Mouse (Mus musculus) liver, embryonic 14.5 days (tissue): ENCODE measurements around the gene Dbr1. TPM values are rescaled to one million over a fixed set of nuclear protein-coding genes. Genes with fewer than 3 reads are reported as not detected.

Source experiments
- ATAC-seq: fragments of 200-750 bp; cut with Nextera tagmentation; 2 replicates; pipeline ENCODE4 v1.8.0; 2017; ENCODE audit warnings: moderate number of reproducible peaks, mild to moderate bottlenecking, moderate library complexity; ENCODE audit not compliant: insufficient read depth
- DNase-seq, 3 experiments: peaks; one replicate each; pipeline ENCODE4 v3.0.0-alpha.2; 2012 to 2013; ENCODE audit warnings: low read depth in 3 of 3, low spot score in 3 of 3
- H3K27ac ChIP-seq: fragments of 300-500 bp; sonication (generic); 2 replicates; pipeline ENCODE4 v1.5.1; 2014; ENCODE audit warnings: moderate library complexity, mild to moderate bottlenecking, control low read depth, inconsistent platforms
- H3K27me3 ChIP-seq: fragments of 300-500 bp; sonication (generic); 2 replicates; pipeline ENCODE4 v1.6.1; 2014; ENCODE audit warnings: mild to moderate bottlenecking, low read length, moderate library complexity; ENCODE audit not compliant: control insufficient read depth, insufficient read depth
- H3K36me3 ChIP-seq: fragments of 300-500 bp; sonication (generic); replicated peaks from 2 replicates; pipeline ENCODE4 v1.6.1; 2014; ENCODE audit warnings: low read depth; ENCODE audit not compliant: control insufficient read depth, insufficient read depth
- H3K4me1 ChIP-seq, 2 experiments: fragments of 200-500 bp in 1 of 2; fragments of 300-500 bp in 1 of 2; sonication (generic) in 1 of 2; replicated peaks; 2 replicates each; pipeline ENCODE4 v1.6.1; 2012 to 2014; ENCODE audit warnings: antibody characterized with exemption in 1 of 2, inconsistent platforms in 1 of 2, low read length in 1 of 2; ENCODE audit not compliant: control insufficient read depth in 2 of 2, insufficient read depth in 2 of 2
- H3K4me2 ChIP-seq: fragments of 300-500 bp; sonication (generic); 2 replicates; pipeline ENCODE4 v1.6.1; 2014; ENCODE audit warnings: low read depth, mild to moderate bottlenecking, control low read depth, moderate library complexity
- H3K4me3 ChIP-seq, 2 experiments: fragments of 200-500 bp in 1 of 2; fragments of 300-500 bp in 1 of 2; sonication (generic) in 1 of 2; 2 replicates each; pipeline ENCODE4 v1.5.1; 2012 to 2014; ENCODE audit warnings: low read depth in 2 of 2, low read length in 2 of 2, mild to moderate bottlenecking in 2 of 2, control low read depth in 1 of 2, inconsistent platforms in 1 of 2, moderate library complexity in 1 of 2; ENCODE audit not compliant: insufficient read depth in 1 of 2
- H3K9ac ChIP-seq: fragments of 300-500 bp; sonication (generic); replicated peaks from 2 replicates; pipeline ENCODE4 v1.6.1; 2014; ENCODE audit warnings: mild to moderate bottlenecking, control low read depth, moderate library complexity
- H3K9me3 ChIP-seq: fragments of 300-500 bp; sonication (generic); 2 replicates; pipeline ENCODE4 v1.6.1; 2016; ENCODE audit warnings: low read length, mixed read lengths; ENCODE audit not compliant: control insufficient read depth
- CTCF ChIP-seq: IDR thresholded peaks from 2 replicates; pipeline ENCODE4 v1.5.1; 2016; ENCODE audit warnings: antibody characterized with exemption, low read depth, control low read depth
- EP300 ChIP-seq: IDR thresholded peaks from 2 replicates; pipeline ENCODE4 v1.6.1; 2016; ENCODE audit warnings: antibody characterized with exemption, low read depth
- WGBS: fragments of 180-500 bp; shearing (Covaris S2); extraction: QIAGEN DNeasy Blood & Tissue Kit; methylation state at CpG from one replicate; pipeline ENCODE4 v1.1.7; 2014; ENCODE audit not compliant: insufficient replicate concordance; 5-methylcytosine and 5-hydroxymethylcytosine counted together
- polyA plus RNA-seq, 2 experiments: library from polyadenylated mRNA; depleted of rRNA in 1 of 2; stranded (reverse) in 1 of 2; unstranded in 1 of 2; fragments of >200 nt; fragmentation: Nextera tagmentation in 1 of 2; extraction: Ambion mirVana in 1 of 2; gene quantifications; 2 replicates each; pipeline versions ENCODE4 v1.2.1 to v1.2.3; 2012 to 2014

The Dbr1 gene
- polyA plus RNA-seq, 2 experiments: 10.4 to 13.3 TPM

DNA sequence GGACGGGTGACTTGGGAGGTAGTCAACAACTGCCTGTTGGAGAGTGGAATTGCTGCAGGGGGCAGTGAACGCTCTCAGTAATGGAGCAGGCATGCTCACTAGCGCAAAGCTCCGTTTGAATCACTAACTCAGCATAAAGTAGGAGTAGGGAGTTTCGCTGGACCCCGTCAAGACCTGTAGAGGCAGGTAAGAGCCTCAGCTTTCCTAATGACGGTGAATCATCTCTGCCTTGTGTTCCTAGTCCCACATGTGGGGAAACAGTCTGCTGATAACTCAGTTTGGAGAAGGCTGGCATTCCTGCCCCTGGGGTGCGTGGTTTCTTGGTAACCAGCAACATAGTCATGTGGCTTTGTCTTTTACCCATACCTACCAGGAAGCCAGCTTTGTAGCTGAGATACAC lies 56.7 kb downstream of the Dbr1 start:
- H3K4me2 ChIP-seq: no peak overlapping the region
- ATAC-seq (no peak), DNase-seq (no peak)
- no peaks in the 10 kb centered on the region for H3K36me3 ChIP-seq
- no peak overlapping the region for H3K27ac ChIP-seq
- no peak overlapping the region for H3K4me3 ChIP-seq
- TF ChIP-seq EP300 (no peak), CTCF (no peak)
- no peaks in the 10 kb centered on the region for H3K9me3 ChIP-seq
- H3K9ac ChIP-seq: no peak overlapping the region
- peaks cover 4% of the 10 kb centered on the region for H3K27me3 ChIP-seq
- 63% methylated on average over 8 of the region's 8 CpGs for WGBS
- H3K4me1 ChIP-seq: peaks cover 0 to 7% of the 10 kb centered on the region in 2 experiments; a peak in 3 of 4 replicates

Other genes starting within 250 kb of the Dbr1 start
- gene Esyt3, start 217.2 kb upstream of the Dbr1 start, polyA plus RNA-seq (2012; rRNA removed): 0.01 TPM in 2 replicates
- not detected in 2 replicates for gene Esyt3, start 217.2 kb upstream of the Dbr1 start, polyA plus RNA-seq (2014; fragmentation: Nextera tagmentation; extraction: Ambion mirVana)
- 2.0 and 2.7 TPM in 2 replicates for gene Mras, start 138.4 kb upstream of the Dbr1 start, polyA plus RNA-seq (2012; rRNA removed)
- 3.5 TPM in 2 replicates for gene Mras, start 138.4 kb upstream of the Dbr1 start, polyA plus RNA-seq (2014; fragmentation: Nextera tagmentation; extraction: Ambion mirVana)
- gene Nme9, start 124.3 kb upstream of the Dbr1 start, polyA plus RNA-seq (2012; rRNA removed): 0.03 and 0.11 TPM in 2 replicates
- gene Nme9, start 124.3 kb upstream of the Dbr1 start, polyA plus RNA-seq (2014; fragmentation: Nextera tagmentation; extraction: Ambion mirVana): not detected in 2 replicates
- gene Armc8, start 6.9 kb upstream of the Dbr1 start, polyA plus RNA-seq (2012; rRNA removed): 5.0 and 6.8 TPM in 2 replicates
- gene Armc8, start 6.9 kb upstream of the Dbr1 start, polyA plus RNA-seq (2014; fragmentation: Nextera tagmentation; extraction: Ambion mirVana): 7.6 and 8.6 TPM in 2 replicates
- gene A4gnt, start 36.7 kb downstream of the Dbr1 start, polyA plus RNA-seq (2012; rRNA removed): not detected in 2 replicates
- not detected in 2 replicates for gene A4gnt, start 36.7 kb downstream of the Dbr1 start, polyA plus RNA-seq (2014; fragmentation: Nextera tagmentation; extraction: Ambion mirVana)
- 0.39 and 0.47 TPM in 2 replicates for gene Dzip1l, start 53.7 kb downstream of the Dbr1 start, polyA plus RNA-seq (2012; rRNA removed)
- gene Dzip1l, start 53.7 kb downstream of the Dbr1 start, polyA plus RNA-seq (2014; fragmentation: Nextera tagmentation; extraction: Ambion mirVana): 0.38 and 0.59 TPM in 2 replicates
- not detected in 2 replicates for gene Cldn18, start 141.5 kb downstream of the Dbr1 start, polyA plus RNA-seq (2012; rRNA removed)
- gene Cldn18, start 141.5 kb downstream of the Dbr1 start, polyA plus RNA-seq (2014; fragmentation: Nextera tagmentation; extraction: Ambion mirVana): 0.06 TPM in 1 of 2 replicates, not detected in the other